Mouse (Mus musculus): ENCODE measurements at regions not wholly inside any gene's neighbourhood (a gene's known extent, or its start where the extent isn't known, plus 50 kb on each side); places are given as distances from the start of the nearest gene placed in this dataset.
"Not testable (repeated sequence)": the region's sequence is repeated elsewhere in the genome, so short reads cannot be mapped to it uniquely, and the experiment has no call there.

- Histone ChIP-seq H3K4me1 (ENCODE audit: control insufficient read depth, insufficient read depth, low read length) (no peaks in the 10 kb centered on the region), H3K27me3 (ENCODE audit: control insufficient read depth, insufficient read depth, low read length) (no peaks in the 10 kb centered on the region), H3K4me3 (no peak overlapping the region), H3K36me3 (ENCODE audit: control insufficient read depth, insufficient read depth, low read length) (no peaks in the 10 kb centered on the region), H3K9ac (ENCODE audit: low read depth, low read length) (no peak overlapping the region), H3K79me2 (replicated peaks; ENCODE audit: control insufficient read depth, insufficient read depth, low read length) (no peaks in the 10 kb centered on the region), H3K27ac (no peak overlapping the region)
- DNase-seq: no peak
- intact Hi-C loops (cut with DNase I): loop anchor here (5.0 kb wide), 1 partner anchor 829 kb away; no protein-coding TSS in a partner anchor
- WGBS: 29% methylated on average over 1 of the region's 1 CpGs
- TF ChIP-seq CTCF (IDR thresholded peaks at IDR 0.05) (peak; percentile 87), POLR2A (IDR thresholded peaks at IDR 0.05; ENCODE audit: insufficient read depth, low read depth, low read length) (no peak)
Observed at GRCm38 (mm10) chr5:16937840-16938239, 146.2 kb downstream of the Gm28710 start.

GRCm38 (mm10) chr5:16947430-16947829 is 155.8 kb downstream of the Gm28710 start:
- intact Hi-C loops (cut with DNase I): loop anchor here (5.0 kb wide), 1 partner anchor 625 kb away; the partner anchor contains the start of gene Sema3c
- H3K4me1 ChIP-seq (ENCODE audit: control insufficient read depth, insufficient read depth, low read length): no peaks in the 10 kb centered on the region
- TF ChIP-seq CTCF (IDR thresholded peaks at IDR 0.05) (peak; percentile 74), POLR2A (IDR thresholded peaks at IDR 0.05; ENCODE audit: insufficient read depth, low read depth, low read length) (no peak)
- 16% methylated on average over 1 of the region's 1 CpGs for WGBS
- no peak for DNase-seq
- no peak overlapping the region for H3K4me3 ChIP-seq
- H3K36me3 ChIP-seq (ENCODE audit: control insufficient read depth, insufficient read depth, low read length): no peaks in the 10 kb centered on the region
- no peak overlapping the region for H3K9ac ChIP-seq (ENCODE audit: low read depth, low read length)
- H3K27me3 ChIP-seq (ENCODE audit: control insufficient read depth, insufficient read depth, low read length): no peaks in the 10 kb centered on the region
- H3K27ac ChIP-seq: no peak overlapping the region
- H3K79me2 ChIP-seq (replicated peaks; ENCODE audit: control insufficient read depth, insufficient read depth, low read length): no peaks in the 10 kb centered on the region

GRCm38 (mm10) chr5:16967735-16968134 is 176.1 kb downstream of the Gm28710 start:
- Histone ChIP-seq H3K27me3 (ENCODE audit: control insufficient read depth, insufficient read depth, low read length) (no peaks in the 10 kb centered on the region), H3K27ac (no peak overlapping the region), H3K36me3 (ENCODE audit: control insufficient read depth, insufficient read depth, low read length) (no peaks in the 10 kb centered on the region), H3K79me2 (replicated peaks; ENCODE audit: control insufficient read depth, insufficient read depth, low read length) (no peaks in the 10 kb centered on the region), H3K9ac (ENCODE audit: low read depth, low read length) (no peak overlapping the region), H3K4me3 (no peak overlapping the region), H3K4me1 (ENCODE audit: control insufficient read depth, insufficient read depth, low read length) (no peaks in the 10 kb centered on the region)
- no peak for DNase-seq
- intact Hi-C loops (cut with DNase I): no loop called here
- WGBS: 77% methylated on average over 4 of the region's 4 CpGs
- TF ChIP-seq CTCF (IDR thresholded peaks at IDR 0.05) (no peak), EP300 (IDR thresholded peaks at IDR 0.05; ENCODE audit: insufficient read depth, low read depth, low read length) (no peak), POLR2A (IDR thresholded peaks at IDR 0.05; ENCODE audit: insufficient read depth, low read depth, low read length) (no peak)

- H3K27me3 ChIP-seq (ENCODE audit: control insufficient read depth, insufficient read depth, low read length); H3K4me3 ChIP-seq; intact Hi-C loops (cut with DNase I); H3K4me1 ChIP-seq (ENCODE audit: control insufficient read depth, insufficient read depth, low read length); H3K36me3 ChIP-seq (ENCODE audit: control insufficient read depth, insufficient read depth, low read length); H3K27ac ChIP-seq; DNase-seq; H3K9ac ChIP-seq (ENCODE audit: low read depth, low read length); H3K79me2 ChIP-seq (replicated peaks; ENCODE audit: control insufficient read depth, insufficient read depth, low read length): not testable (repeated sequence)
- 69% methylated on average over 1 of the region's 1 CpGs for WGBS
Observed at GRCm38 (mm10) chr5:16968817-16969216, 177.2 kb downstream of the Gm28710 start.

GRCm38 (mm10) chr5:16973206-16973896 is 181.7 kb downstream of the Gm28710 start:
- no peaks in the 10 kb centered on the region for H3K36me3 ChIP-seq (ENCODE audit: control insufficient read depth, insufficient read depth, low read length)
- H3K9ac ChIP-seq (ENCODE audit: low read depth, low read length): no peak overlapping the region
- no peaks in the 10 kb centered on the region for H3K27me3 ChIP-seq (ENCODE audit: control insufficient read depth, insufficient read depth, low read length)
- peak; percentile 15 to 17 for DNase-seq
- WGBS: 25% methylated on average over 1 of the region's 1 CpGs
- no peaks in the 10 kb centered on the region; the same call in 1 of the 2 replicates for H3K4me1 ChIP-seq (ENCODE audit: control insufficient read depth, insufficient read depth, low read length)
- intact Hi-C loops (cut with DNase I): no loop called here
- TF ChIP-seq EP300 (IDR thresholded peaks at IDR 0.05; ENCODE audit: insufficient read depth, low read depth, low read length): no peak
- no peak for TF ChIP-seq CTCF (IDR thresholded peaks at IDR 0.05)
- no peak for TF ChIP-seq POLR2A (IDR thresholded peaks at IDR 0.05; ENCODE audit: insufficient read depth, low read depth, low read length)
- no peak overlapping the region for H3K27ac ChIP-seq
- no peaks in the 10 kb centered on the region for H3K79me2 ChIP-seq (replicated peaks; ENCODE audit: control insufficient read depth, insufficient read depth, low read length)
- H3K4me3 ChIP-seq: no peak overlapping the region

- intact Hi-C loops (cut with DNase I): no loop called here
- Histone ChIP-seq H3K36me3 (ENCODE audit: control insufficient read depth, insufficient read depth, low read length) (no peaks in the 10 kb centered on the region), H3K4me1 (ENCODE audit: control insufficient read depth, insufficient read depth, low read length) (no peaks in the 10 kb centered on the region; the same call in 1 of the 2 replicates), H3K79me2 (replicated peaks; ENCODE audit: control insufficient read depth, insufficient read depth, low read length) (no peaks in the 10 kb centered on the region), H3K9ac (ENCODE audit: low read depth, low read length) (no peak overlapping the region), H3K27ac (no peak overlapping the region), H3K4me3 (no peak overlapping the region), H3K27me3 (ENCODE audit: control insufficient read depth, insufficient read depth, low read length) (no peaks in the 10 kb centered on the region)
- 78% methylated on average over 2 of the region's 2 CpGs for WGBS
- no peak for TF ChIP-seq CTCF (IDR thresholded peaks at IDR 0.05)
- TF ChIP-seq POLR2A (IDR thresholded peaks at IDR 0.05; ENCODE audit: insufficient read depth, low read depth, low read length): no peak
- TF ChIP-seq EP300 (IDR thresholded peaks at IDR 0.05; ENCODE audit: insufficient read depth, low read depth, low read length): no peak
- DNase-seq: no peak
Observed at GRCm38 (mm10) chr5:16976006-16976405, 184.4 kb downstream of the Gm28710 start.
